Mouse (Mus musculus) mesoderm, embryonic 11.5 days (tissue): ENCODE data around the gene Gm8108.
"Not testable (repeated sequence)": the region's sequence is repeated elsewhere in the genome, so short reads cannot be mapped to it uniquely, and the experiment has no call there.

Source experiments
- DNase-seq: peaks from one replicate; pipeline ENCODE4 v3.0.0-alpha.2; 2012; ENCODE audit warnings: low read depth, low spot score

Gene Gm8108

GRCm38 (mm10) chr14:4110426-4110825, at the start of gene Gm8108:
Gene Gm8108, plus strand, starts transcription at chr14:4110526.
- DNase-seq, result peak; percentile 14

DNA sequence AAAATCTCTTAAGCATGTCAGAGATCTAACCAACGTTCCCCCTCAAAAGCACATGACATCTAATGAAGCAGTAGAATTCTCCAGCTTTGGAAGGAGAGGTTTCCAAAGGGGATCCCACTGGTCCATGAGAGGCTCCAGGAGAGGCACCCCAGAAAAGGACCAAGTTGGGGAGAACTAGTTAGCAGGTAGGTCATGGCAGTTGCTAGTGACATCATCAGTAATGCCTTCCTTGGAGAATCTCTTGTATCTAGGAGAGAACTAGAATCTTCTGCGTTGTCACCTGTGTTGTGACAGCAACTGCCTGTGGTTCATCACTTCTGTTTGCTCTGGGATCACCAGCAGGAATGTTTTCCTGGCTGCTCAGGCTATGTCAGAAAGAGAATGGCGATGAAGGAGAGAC, 26.5 kb upstream of the Gm8108 start, which contains the start of gene Gm3115:
TSS of gene Gm3115 (plus strand) at position 301 of the 400 bp plus-strand sequence.
- DNase-seq, result not testable (repeated sequence)

- not testable (repeated sequence) for DNase-seq
Observed at GRCm38 (mm10) chr14:4141646-4142045, 31.3 kb downstream of the Gm8108 start.

DNA sequence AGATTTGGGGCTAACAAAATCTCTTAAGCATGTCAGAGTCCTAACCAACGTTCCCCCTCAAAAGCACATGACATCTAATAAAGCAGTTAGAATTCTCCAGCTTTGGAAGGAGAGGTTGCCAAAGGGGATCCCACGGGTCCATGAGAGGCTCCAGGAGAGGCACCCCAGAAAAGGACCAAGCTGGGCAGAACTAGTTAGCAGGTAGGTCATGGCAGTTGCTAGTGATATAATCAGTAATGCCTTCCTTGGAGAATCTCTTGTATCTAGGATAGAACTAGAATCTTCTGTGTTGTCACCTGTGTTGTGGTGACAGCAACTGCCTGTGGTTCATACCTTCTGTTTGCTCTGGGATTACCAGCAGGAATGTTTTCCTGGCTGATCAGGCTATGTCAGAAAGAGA, 54.4 kb downstream of the Gm8108 start, which contains the start of gene Gm3127:
TSS of gene Gm3127 (plus strand) at position 301 of the 400 bp plus-strand sequence.
- not testable (repeated sequence) for DNase-seq

- DNase-seq, result not testable (repeated sequence)
Observed at GRCm38 (mm10) chr14:4182030-4182429, 71.7 kb downstream of the Gm8108 start.
